Mouse (Mus musculus) kidney, postnatal 36 days (tissue): ENCODE measurements around the gene Slc25a12.

Experiments
- DNase-seq, 2 experiments: peaks; one replicate each; pipeline ENCODE4 v3.0.0; 2021 to 2022; ENCODE audit warnings: mixed read lengths in 2 of 2

The Slc25a12 gene

GRCm38 (mm10) chr2:71349511-71349910 lies 18.0 kb downstream of the Slc25a12 start:
- no peak for DNase-seq

GRCm38 (mm10) chr2:71347732-71348490 lies 19.6 kb downstream of the Slc25a12 start:
- DNase-seq: no peak

GRCm38 (mm10) chr2:71347160-71347559 lies 20.4 kb downstream of the Slc25a12 start:
- DNase-seq: no peak

- DNase-seq: no peak
These were observed 23.5 kb downstream of the Slc25a12 start for GRCm38 (mm10) chr2:71343884-71344640.

- DNase-seq: no peak
These were observed 27.4 kb downstream of the Slc25a12 start for GRCm38 (mm10) chr2:71340126-71340525.

DNA sequence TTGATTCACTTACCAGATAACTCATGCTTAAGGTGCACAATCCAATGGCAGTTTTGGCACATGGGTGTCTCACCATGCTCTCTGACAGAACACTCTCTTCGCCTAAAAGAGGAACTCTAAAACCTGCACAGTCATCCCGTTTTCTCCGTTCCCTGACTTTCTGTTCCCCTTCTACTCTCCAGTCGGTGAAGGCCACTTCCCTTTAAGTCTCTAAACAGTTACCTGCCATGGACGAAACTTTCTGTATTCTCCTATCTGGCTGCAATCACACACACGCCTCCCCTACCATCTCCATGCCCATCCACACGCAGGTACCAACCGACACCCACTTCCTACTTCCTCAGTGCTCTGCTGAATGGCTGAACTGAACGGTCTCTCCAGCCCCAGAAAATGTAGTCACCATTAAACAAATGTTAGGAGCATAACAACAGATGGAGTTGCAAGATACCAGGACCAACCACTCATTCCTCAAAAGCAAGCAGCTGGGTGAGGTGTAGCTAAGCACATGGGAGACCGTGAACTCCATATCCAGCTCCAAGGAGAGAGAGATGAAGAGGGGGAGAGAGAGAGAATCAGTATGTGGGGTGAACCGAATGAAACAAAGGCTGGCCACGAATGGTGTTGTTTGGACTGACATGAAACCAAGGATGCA lies 29.3 kb downstream of the Slc25a12 start:
- DNase-seq: no peak

DNA sequence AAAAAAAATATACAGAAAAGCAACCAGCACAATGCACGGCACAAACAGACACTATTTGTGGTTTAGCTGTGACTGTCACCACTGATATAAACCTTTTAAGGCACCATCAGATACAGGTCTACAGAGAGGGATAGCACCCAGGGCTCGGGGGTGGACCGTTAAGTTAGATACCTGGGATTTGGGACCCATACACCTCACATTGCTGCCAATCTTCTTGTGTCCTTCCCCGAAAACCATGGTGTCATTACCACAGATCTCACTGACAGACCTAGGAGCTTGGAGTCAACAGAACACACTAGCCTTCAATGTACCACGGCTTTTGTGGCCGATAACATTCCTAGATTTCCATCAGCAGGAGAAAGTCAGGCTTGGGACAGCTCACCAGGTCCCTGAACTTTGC lies 30.9 kb downstream of the Slc25a12 start:
- DNase-seq: no peak

DNA sequence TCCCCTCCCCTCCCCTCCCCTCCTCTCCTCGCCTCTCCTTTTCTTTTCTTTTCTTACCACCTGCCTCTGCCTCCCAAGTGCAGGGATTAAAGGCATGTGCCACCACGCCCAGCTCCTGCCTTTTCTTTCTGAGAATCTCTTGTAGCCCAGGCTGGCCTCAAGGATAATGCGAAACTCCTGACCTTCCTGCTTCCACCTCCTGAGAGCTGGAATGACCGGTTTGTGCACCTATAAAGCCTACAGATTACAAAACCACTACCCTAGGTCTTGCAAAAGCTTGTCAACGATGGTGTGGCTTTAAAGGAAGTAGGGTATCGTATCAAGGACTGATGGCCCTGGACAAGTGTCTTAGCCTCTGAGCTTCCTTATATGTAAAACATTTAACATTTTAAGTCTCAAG lies 31.3 kb downstream of the Slc25a12 start:
- no peak for DNase-seq

GRCm38 (mm10) chr2:71333986-71334822 lies 33.3 kb downstream of the Slc25a12 start:
- no peak for DNase-seq

DNA sequence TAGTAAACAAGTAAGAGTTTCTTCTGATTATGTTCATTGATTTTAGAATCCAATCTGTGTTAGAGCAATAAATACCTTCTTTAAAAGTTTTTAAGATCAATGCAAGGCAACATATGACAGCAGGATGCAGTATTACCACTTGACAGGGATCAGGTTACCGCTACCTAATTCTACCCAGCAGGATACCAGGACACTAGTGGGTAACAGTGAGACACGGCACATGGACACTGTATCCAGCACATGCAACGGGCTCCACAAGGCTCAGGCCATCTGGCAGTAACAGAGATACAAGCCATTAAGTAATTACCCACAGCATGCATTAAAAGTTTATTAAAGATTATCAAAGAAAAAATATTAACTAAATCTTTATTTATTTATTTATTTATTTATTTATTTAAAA lies 37.8 kb downstream of the Slc25a12 start:
- DNase-seq: no peak

DNA sequence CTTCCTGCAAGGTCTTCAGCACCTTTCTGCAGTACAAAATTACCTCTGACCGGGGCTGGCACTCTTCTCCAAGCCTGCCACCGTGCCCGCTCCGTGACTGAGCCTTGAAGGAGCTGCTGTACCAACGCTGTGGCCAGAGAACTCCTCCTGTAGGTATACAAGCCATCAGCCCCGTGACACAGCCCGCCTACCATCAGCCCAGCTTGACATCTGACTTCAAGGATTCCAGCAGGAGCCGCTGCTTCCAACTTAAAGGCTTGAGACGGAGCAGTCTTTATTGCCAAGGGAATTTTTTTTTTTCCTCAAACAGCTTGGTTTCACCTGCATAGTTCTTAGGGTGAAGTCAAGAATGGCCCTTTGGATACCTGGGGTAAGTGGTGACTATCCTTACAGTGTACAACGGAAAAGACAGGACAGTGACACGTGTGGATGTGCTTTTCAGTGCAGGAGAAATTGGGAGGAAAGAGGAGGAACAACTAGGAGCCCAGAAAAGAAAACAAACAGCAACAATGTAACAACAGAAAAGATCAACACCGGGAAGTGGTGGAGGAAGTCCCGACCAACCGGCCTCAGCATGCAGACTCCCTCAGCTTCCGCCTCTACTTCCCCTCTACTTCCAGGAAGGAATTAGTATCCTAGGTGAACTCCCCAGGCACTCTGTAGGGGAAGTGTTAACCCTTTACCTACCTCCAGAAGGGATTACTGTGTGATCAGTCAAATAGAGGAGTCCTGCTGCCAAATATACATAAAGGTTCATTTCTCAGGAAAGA lies 39.0 kb downstream of the Slc25a12 start:
- DNase-seq: no peak

- no peak for DNase-seq
These were observed 39.8 kb downstream of the Slc25a12 start for GRCm38 (mm10) chr2:71327715-71328114.

GRCm38 (mm10) chr2:71326766-71327464 lies 40.6 kb downstream of the Slc25a12 start:
- no peak for DNase-seq

- DNase-seq: no peak
These were observed 43.7 kb downstream of the Slc25a12 start for GRCm38 (mm10) chr2:71323886-71324285.

DNA sequence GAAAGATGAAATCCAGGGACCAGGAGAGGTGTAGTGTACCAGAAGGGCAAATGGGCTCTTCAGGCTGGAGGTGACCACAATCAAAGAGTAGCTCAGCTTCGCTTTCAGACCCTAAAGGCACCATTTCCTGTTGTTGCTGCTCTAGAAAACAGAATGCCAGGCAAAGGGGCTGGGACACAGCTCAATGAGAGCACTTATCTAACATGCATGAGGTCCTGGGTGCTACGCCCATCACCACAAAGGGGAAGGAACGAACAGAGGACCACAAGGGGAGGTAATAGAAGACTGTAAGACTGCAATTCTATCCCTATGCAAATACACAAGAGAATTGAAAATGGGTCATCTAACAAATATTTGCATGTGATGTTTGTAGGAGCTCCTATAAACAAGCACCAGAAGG lies 46.1 kb downstream of the Slc25a12 start:
- no peak for DNase-seq

- DNase-seq: no peak
These were observed 51.3 kb downstream of the Slc25a12 start for GRCm38 (mm10) chr2:71316116-71316789.

GRCm38 (mm10) chr2:71315022-71315421 lies 52.5 kb downstream of the Slc25a12 start:
- DNase-seq: no peak

DNA sequence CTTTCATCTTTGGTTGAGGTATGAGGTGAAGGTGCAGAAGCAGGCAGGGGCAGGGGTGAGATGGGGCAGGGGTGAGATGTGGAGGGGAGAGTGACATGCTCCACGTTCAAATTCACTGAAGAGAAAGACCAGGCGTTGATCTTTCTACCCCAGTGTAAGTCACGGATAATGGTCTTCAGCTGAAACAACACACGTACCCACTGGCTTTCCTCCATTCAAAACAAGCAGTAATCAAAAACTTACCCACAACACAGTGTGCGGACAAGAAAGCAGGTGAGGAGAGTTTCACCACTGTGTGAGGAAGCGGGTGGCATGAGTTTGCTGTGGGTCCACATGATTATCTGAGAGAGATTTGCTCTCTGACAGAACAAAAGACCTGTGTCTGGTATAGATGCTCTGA lies 53.5 kb downstream of the Slc25a12 start:
- DNase-seq: no peak

- no peak for DNase-seq
These were observed 55.5 kb downstream of the Slc25a12 start for GRCm38 (mm10) chr2:71312067-71312466.

DNA sequence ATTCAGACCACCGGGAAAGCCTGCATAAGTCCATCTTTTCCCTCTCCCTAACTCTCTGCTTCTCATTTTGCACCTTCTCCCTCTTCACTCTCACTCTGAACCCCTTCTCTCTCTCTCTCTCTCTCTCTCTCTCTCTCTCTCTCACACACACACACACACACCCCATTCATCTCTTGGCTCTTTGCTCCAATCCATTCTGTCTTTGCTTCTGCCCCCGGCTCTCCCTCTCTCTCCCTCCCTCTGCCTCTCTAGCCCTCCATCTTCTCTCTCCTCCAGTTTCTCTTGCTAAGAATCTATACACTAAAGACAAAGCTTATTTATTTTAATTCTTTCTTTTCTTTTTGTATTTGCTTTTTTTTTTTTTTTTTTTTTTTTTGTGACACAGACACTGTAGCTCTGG lies 57.8 kb downstream of the Slc25a12 start:
- no peak for DNase-seq

- no peak for DNase-seq
These were observed 61.2 kb downstream of the Slc25a12 start for GRCm38 (mm10) chr2:71306357-71306756.
